Mouse (Mus musculus): Measurements from ENCODE around the gene Tulp4. TPM values are rescaled to one million over a fixed set of nuclear protein-coding genes. Genes with fewer than 3 reads are reported as not detected.

Gene Tulp4
- polyA plus RNA-seq, 1 experiment from 2014 or later, result 97.4 TPM

DNA sequence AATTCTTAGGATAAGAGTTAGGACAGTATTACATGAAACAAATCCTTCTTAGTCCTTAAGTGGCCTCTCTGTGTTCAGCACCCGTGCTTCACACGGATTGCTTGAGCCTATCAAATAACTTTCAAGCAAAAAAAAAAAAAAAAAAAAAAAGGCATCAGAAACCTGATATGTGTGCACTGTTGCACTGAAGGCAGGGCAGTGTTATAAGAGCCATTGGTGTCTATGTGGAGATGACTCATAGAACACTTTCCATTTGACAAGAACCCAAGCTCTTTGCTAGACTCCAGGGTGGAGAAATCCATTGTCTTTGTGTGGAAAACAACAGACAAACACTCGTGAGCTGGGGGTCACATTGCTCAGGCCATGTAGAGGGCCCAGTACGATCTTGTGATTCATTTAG lies 58.7 kb downstream of the Tulp4 start:
- no peaks in the 10 kb centered on the region for H3K36me3 ChIP-seq (ENCODE audit: control insufficient read depth, insufficient read depth, low read length)
- 80% methylated on average over 4 of the region's 4 CpGs for WGBS
- H3K4me3 ChIP-seq (ENCODE audit: low read depth, low read length), result no peak overlapping the region
- no peaks in the 10 kb centered on the region for H3K9me3 ChIP-seq (ENCODE audit: control insufficient read depth, low read length)
- no peaks in the 10 kb centered on the region for H3K27me3 ChIP-seq (ENCODE audit: control insufficient read depth, insufficient read depth, low read length)
- H3K9ac ChIP-seq (ENCODE audit: low read length), result no peak overlapping the region
- ATAC-seq (ENCODE audit: low FRiP score), result no peak
- DNase-seq (ENCODE audit: low spot score, missing footprints), result no peak
- H3K4me2 ChIP-seq, result no peak overlapping the region
- H3K27ac ChIP-seq (ENCODE audit: low read depth, low read length), result no peak overlapping the region
- no peaks in the 10 kb centered on the region for H3K4me1 ChIP-seq (ENCODE audit: control insufficient read depth, insufficient read depth, low read length)

DNA sequence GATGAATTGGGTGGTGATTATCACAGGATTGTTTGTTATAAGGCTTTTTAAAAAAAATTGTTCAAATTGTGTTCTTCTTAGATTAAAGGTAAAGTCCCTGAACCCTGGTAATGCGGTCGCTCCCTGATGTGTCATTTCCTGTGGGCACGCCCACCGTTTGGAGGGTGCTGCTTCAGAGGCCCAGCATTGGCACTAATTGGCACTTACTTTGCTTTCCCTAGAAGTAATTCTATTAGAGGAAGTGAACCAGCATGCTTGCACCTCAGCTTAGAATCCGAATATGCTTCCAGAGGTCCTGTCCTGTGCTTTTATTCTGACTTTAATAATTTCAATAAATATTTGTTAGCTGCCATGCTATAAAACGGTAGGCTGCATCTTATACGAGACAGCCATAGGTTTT lies 66.2 kb downstream of the Tulp4 start:
- ATAC-seq (ENCODE audit: low FRiP score) (no peak), DNase-seq (ENCODE audit: low spot score, missing footprints) (no peak)
- Histone ChIP-seq H3K9ac (ENCODE audit: low read length) (no peak overlapping the region), H3K4me3 (ENCODE audit: low read depth, low read length) (no peak overlapping the region), H3K27me3 (ENCODE audit: control insufficient read depth, insufficient read depth, low read length) (no peaks in the 10 kb centered on the region), H3K4me1 (ENCODE audit: control insufficient read depth, insufficient read depth, low read length) (no peaks in the 10 kb centered on the region), H3K9me3 (ENCODE audit: control insufficient read depth, low read length) (no peaks in the 10 kb centered on the region), H3K27ac (ENCODE audit: low read depth, low read length) (no peak overlapping the region), H3K4me2 (no peak overlapping the region), H3K36me3 (ENCODE audit: control insufficient read depth, insufficient read depth, low read length) (no peaks in the 10 kb centered on the region)
- WGBS, result 88% methylated on average over 7 of the region's 7 CpGs

DNA sequence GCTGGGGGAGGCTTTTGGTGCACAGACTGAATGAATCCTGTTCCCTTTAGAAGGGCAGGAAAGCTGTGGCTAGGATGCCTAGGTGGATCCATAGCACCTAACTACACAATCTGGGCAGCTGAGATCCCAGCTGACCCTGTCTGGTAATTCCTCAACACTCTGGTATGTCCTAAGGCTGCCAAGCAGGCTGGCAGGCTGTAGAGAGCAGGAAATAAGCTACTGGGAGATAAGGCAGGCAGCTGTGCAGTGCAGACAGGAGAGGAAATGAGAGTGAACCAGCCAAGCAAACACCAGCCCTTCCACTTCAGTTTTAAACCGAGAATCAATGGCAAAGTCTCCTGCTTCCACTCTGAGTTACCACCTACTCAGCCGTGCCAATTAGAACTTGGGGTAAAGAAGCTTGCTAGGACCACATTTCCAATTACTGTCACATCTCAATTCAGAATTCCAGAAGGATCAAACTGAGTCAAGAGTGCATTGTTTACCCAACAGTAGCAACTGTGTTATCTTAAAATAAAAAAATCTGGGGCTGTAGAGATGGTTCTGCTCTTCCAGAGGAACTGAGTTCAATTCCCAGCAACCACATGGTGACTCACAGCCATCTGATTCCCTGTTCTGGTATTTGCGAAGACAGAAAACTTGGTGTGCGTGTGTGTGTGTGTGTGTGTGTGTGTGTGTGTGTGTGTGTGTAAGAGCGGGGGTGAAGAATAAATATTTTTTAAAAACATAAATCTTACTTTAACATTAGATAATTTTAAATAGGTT lies 66.9 kb downstream of the Tulp4 start:
- no peak for DNase-seq (ENCODE audit: low spot score, missing footprints)
- Histone ChIP-seq H3K27ac (ENCODE audit: low read depth, low read length) (no peak overlapping the region), H3K36me3 (ENCODE audit: control insufficient read depth, insufficient read depth, low read length) (no peaks in the 10 kb centered on the region), H3K27me3 (ENCODE audit: control insufficient read depth, insufficient read depth, low read length) (no peaks in the 10 kb centered on the region), H3K4me3 (ENCODE audit: low read depth, low read length) (no peak overlapping the region), H3K4me1 (ENCODE audit: control insufficient read depth, insufficient read depth, low read length) (no peaks in the 10 kb centered on the region), H3K4me2 (no peak overlapping the region), H3K9me3 (ENCODE audit: control insufficient read depth, low read length) (no peaks in the 10 kb centered on the region), H3K9ac (ENCODE audit: low read length) (no peak overlapping the region)
- 77% methylated on average over 5 of the region's 5 CpGs for WGBS
- ATAC-seq (ENCODE audit: low FRiP score), result no peak

DNA sequence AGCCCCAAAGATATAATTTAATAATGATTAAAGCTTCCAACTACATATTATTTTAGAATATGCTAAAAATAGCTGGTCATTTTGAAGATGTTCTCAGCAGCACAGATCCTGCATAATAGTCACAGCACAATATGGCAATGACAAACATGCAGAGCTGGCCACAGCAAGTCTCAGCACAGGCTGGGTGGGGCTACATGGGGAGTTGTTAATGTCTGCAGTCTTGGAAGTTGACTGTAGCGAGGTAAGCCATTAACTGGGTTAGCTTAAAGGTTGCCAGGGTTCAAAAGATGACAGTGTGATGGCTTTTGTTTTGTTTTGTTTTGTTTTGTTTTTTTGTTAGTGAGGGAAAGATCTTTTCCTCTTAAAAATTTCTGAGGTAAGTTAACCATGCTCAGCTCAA lies 68.3 kb downstream of the Tulp4 start:
- no peak for ATAC-seq (ENCODE audit: low FRiP score)
- Histone ChIP-seq H3K4me1 (ENCODE audit: control insufficient read depth, insufficient read depth, low read length) (no peaks in the 10 kb centered on the region), H3K36me3 (ENCODE audit: control insufficient read depth, insufficient read depth, low read length) (no peaks in the 10 kb centered on the region), H3K9ac (ENCODE audit: low read length) (no peak overlapping the region), H3K4me3 (ENCODE audit: low read depth, low read length) (no peak overlapping the region), H3K27me3 (ENCODE audit: control insufficient read depth, insufficient read depth, low read length) (no peaks in the 10 kb centered on the region), H3K27ac (ENCODE audit: low read depth, low read length) (no peak overlapping the region), H3K9me3 (ENCODE audit: control insufficient read depth, low read length) (no peaks in the 10 kb centered on the region), H3K4me2 (no peak overlapping the region)
- peak; percentile 14 for DNase-seq (ENCODE audit: low spot score, missing footprints)
- WGBS, result 86% methylated on average over 1 of the region's 1 CpGs

DNA sequence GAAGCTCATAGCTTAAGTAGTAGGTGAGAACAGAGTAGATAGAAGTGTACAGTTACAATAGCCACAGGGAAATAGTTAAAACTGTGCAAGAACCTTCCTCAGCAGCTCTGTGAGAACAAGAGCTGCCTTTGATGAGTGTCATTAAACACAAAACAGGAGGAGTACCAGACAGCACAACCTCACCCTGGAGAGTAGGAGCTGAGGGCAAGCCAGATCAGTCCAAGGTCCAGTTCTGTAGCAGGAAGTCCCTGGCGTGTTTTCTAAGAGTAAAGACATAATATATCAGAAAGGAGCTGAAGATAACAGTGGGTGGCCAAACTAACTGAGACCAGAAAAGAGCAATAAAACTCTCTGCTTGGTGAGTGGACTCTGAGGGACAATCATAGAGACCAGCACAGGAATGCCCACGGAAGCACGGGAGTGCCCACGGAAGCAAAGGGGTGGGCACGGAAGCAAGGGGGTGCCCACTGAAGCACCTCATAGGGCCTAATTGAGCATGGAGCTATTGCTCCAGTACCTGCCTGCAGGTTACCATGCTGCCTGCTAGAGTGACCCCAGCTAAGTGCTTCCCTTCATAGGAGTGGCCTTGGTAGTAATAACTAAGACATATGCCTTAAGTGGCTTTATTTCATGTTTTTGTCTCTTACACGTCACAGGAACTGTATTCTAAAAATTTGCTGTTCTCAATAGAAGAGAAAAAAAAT lies 72.5 kb downstream of the Tulp4 start:
- H3K9me3 ChIP-seq (ENCODE audit: control insufficient read depth, low read length), result no peaks in the 10 kb centered on the region
- no peak overlapping the region for H3K4me3 ChIP-seq (ENCODE audit: low read depth, low read length)
- H3K27ac ChIP-seq (ENCODE audit: low read depth, low read length), result no peak overlapping the region
- ATAC-seq (ENCODE audit: low FRiP score) (no peak), DNase-seq (ENCODE audit: low spot score, missing footprints) (no peak)
- no peaks in the 10 kb centered on the region for H3K4me1 ChIP-seq (ENCODE audit: control insufficient read depth, insufficient read depth, low read length)
- no peaks in the 10 kb centered on the region; the same call in 1 of the 2 replicates for H3K36me3 ChIP-seq (ENCODE audit: control insufficient read depth, insufficient read depth, low read length)
- H3K27me3 ChIP-seq (ENCODE audit: control insufficient read depth, insufficient read depth, low read length), result no peaks in the 10 kb centered on the region
- H3K4me2 ChIP-seq, result no peak overlapping the region
- WGBS, result 79% methylated on average over 6 of the region's 6 CpGs
- no peak overlapping the region for H3K9ac ChIP-seq (ENCODE audit: low read length)

DNA sequence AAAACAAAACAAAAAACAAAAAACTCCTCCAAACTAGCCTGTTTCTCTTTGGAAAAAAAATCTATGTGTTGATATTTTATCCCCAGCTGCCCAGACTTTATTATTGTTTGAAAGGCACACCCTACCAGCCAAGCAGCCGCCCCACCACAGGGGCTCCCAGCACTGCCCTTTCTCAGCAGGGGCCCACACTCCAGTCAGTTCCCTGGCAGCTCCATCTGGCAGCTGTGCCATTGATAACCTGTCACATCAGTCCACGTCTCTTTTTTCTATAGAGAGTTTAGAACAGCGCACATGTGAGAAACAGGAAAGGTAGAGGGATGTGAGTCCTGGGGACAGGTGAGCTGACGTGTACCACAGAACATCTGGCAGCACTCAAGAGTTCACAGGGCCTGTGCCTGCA lies 73.2 kb downstream of the Tulp4 start:
- Histone ChIP-seq H3K4me2 (no peak overlapping the region), H3K9me3 (ENCODE audit: control insufficient read depth, low read length) (no peaks in the 10 kb centered on the region), H3K27me3 (ENCODE audit: control insufficient read depth, insufficient read depth, low read length) (no peaks in the 10 kb centered on the region), H3K4me1 (ENCODE audit: control insufficient read depth, insufficient read depth, low read length) (no peaks in the 10 kb centered on the region), H3K4me3 (ENCODE audit: low read depth, low read length) (no peak overlapping the region), H3K27ac (ENCODE audit: low read depth, low read length) (no peak overlapping the region), H3K36me3 (ENCODE audit: control insufficient read depth, insufficient read depth, low read length) (no peaks in the 10 kb centered on the region; the same call in 1 of the 2 replicates), H3K9ac (ENCODE audit: low read length) (no peak overlapping the region)
- ATAC-seq (ENCODE audit: low FRiP score) (no peak), DNase-seq (ENCODE audit: low spot score, missing footprints) (peak; percentile 41)
- WGBS, result 60% methylated on average over 4 of the region's 4 CpGs

DNA sequence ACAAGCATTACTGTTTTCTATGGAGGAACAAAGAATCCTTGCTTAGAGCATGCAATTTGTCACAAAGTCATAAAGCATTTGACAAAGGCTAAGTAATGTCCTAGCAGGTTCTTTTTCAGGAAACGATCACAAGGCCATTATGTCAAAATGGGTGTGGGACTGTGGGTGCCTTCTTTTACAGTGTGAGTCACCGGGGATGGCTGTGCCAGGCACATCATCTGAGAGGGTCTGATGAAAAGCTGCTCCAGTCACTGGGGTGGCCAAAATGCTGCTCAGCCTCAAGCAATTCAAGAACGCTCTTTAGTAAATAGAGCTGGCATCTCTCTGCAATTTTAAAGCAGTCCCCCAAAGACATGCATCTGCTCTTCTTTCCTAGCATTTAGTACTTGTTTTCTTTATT lies 74.2 kb downstream of the Tulp4 start:
- Histone ChIP-seq H3K27ac (ENCODE audit: low read depth, low read length) (no peak overlapping the region), H3K4me3 (ENCODE audit: low read depth, low read length) (no peak overlapping the region), H3K4me1 (ENCODE audit: control insufficient read depth, insufficient read depth, low read length) (no peaks in the 10 kb centered on the region), H3K36me3 (ENCODE audit: control insufficient read depth, insufficient read depth, low read length) (no peaks in the 10 kb centered on the region; the same call in 1 of the 2 replicates), H3K4me2 (no peak overlapping the region), H3K27me3 (ENCODE audit: control insufficient read depth, insufficient read depth, low read length) (no peaks in the 10 kb centered on the region), H3K9ac (ENCODE audit: low read length) (no peak overlapping the region), H3K9me3 (ENCODE audit: control insufficient read depth, low read length) (no peaks in the 10 kb centered on the region)
- ATAC-seq (ENCODE audit: low FRiP score) (no peak), DNase-seq (ENCODE audit: low spot score, missing footprints) (no peak)
- 96% methylated on average over 3 of the region's 3 CpGs for WGBS

DNA sequence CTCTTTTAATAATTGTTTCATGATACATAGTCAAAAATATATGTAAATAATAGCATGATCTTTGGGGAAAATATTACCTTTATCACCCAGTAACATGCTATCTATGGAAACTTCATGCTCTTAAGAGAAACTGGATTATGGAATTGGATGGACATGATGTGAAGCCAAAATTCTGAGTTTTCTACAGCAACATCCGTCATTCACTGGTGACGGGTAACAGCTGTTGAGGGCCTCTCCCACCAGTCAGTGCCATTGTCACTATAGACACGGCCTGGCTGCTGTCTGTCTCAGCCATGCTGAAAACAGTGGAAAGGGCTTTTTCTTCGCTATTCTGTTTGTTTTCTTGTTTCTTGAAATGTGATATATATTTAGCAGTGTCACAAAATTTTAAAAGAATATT lies 76.5 kb downstream of the Tulp4 start:
- H3K4me3 ChIP-seq (ENCODE audit: low read depth, low read length), result no peak overlapping the region
- no peak overlapping the region for H3K27ac ChIP-seq (ENCODE audit: low read depth, low read length)
- WGBS, result 79% methylated on average over 4 of the region's 4 CpGs
- H3K27me3 ChIP-seq (ENCODE audit: control insufficient read depth, insufficient read depth, low read length), result no peaks in the 10 kb centered on the region
- no peaks in the 10 kb centered on the region for H3K9me3 ChIP-seq (ENCODE audit: control insufficient read depth, low read length)
- H3K4me1 ChIP-seq (ENCODE audit: control insufficient read depth, insufficient read depth, low read length), result no peaks in the 10 kb centered on the region
- H3K9ac ChIP-seq (ENCODE audit: low read length), result no peak overlapping the region
- H3K36me3 ChIP-seq (ENCODE audit: control insufficient read depth, insufficient read depth, low read length), result peaks cover 9% of the 10 kb centered on the region; the same call in 1 of the 2 replicates
- no peak for ATAC-seq (ENCODE audit: low FRiP score)
- peak; percentile 79 for DNase-seq (ENCODE audit: low spot score, missing footprints)
- no peak overlapping the region for H3K4me2 ChIP-seq

DNA sequence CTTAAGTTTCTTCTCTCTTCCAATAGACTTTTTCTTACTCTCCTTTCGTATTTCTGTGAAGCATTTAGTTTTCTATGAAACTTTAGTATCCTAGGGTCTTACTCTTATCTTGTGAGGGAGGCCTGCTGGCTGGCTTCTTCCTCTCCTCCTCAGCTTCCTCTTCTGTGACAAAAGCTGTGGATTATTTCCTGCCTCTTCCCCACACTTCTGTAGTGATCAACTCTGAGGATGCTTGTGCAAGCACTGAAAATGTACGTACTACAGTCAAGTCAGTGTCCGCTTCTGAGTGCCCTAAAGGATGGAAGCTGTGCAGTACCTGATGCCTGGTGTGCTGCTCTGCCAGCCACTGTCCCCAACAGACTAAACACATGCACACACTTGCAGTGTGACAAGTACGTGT lies 80.4 kb downstream of the Tulp4 start:
- Histone ChIP-seq H3K4me3 (ENCODE audit: low read depth, low read length) (no peak overlapping the region), H3K9me3 (ENCODE audit: control insufficient read depth, low read length) (no peaks in the 10 kb centered on the region), H3K4me2 (no peak overlapping the region), H3K27ac (ENCODE audit: low read depth, low read length) (no peak overlapping the region), H3K27me3 (ENCODE audit: control insufficient read depth, insufficient read depth, low read length) (no peaks in the 10 kb centered on the region), H3K36me3 (ENCODE audit: control insufficient read depth, insufficient read depth, low read length) (peaks cover 9% of the 10 kb centered on the region; the same call in 1 of the 2 replicates), H3K9ac (ENCODE audit: low read length) (no peak overlapping the region), H3K4me1 (ENCODE audit: control insufficient read depth, insufficient read depth, low read length) (no peaks in the 10 kb centered on the region)
- 96% methylated on average over 4 of the region's 4 CpGs for WGBS
- DNase-seq (ENCODE audit: low spot score, missing footprints) (no peak), ATAC-seq (ENCODE audit: low FRiP score) (no peak)

Data from midbrain, embryonic 11.5 days (tissue).